In genomic region chr6:72216681-72217414, GRCm38 (mm10) we compare ENCODE assay signal across 8 mouse cellular contexts. TPM values are rescaled to one million over a fixed set of nuclear protein-coding genes. Genes with fewer than 3 reads are reported as not detected.
DNase-seq lines count a peak whose midpoint lies in the region; ATAC-seq lines count a peak whose summit lies in the region.

No protein-coding gene starts in this region.

- ATAC-seq in embryonic facial prominence, embryonic 15.5 days (ENCODE audit: insufficient number of reproducible peaks, low FRiP score, low TSS enrichment, low read depth), result peak; percentile 95
- peak; percentile 89 for ATAC-seq in kidney, embryonic 14.5 days (ENCODE audit: low FRiP score, low TSS enrichment)
- ATAC-seq in limb, embryonic 12.5 days (ENCODE audit: insufficient number of reproducible peaks, insufficient read depth, low FRiP score, low TSS enrichment, low read depth), result peak; percentile 92
- peak; percentile 89 for ATAC-seq in midbrain, embryonic 15.5 days (replicated peaks)
- no peak for ATAC-seq in inflammation-experienced regulatory T-cells, adult 6 months

- no peaks in the 10 kb centered on the region for H3K36me3 ChIP-seq in embryonic facial prominence, embryonic 15.5 days
- no peaks in the 10 kb centered on the region for H3K36me3 ChIP-seq in heart, embryonic 10.5 days
- H3K36me3 ChIP-seq in kidney, embryonic 14.5 days (ENCODE audit: control insufficient read depth, insufficient read depth, low read length), result no peaks in the 10 kb centered on the region
- peaks cover 5% of the 10 kb centered on the region; the same call in 1 of the 2 replicates for H3K36me3 ChIP-seq in limb, embryonic 12.5 days
- no peaks in the 10 kb centered on the region for H3K36me3 ChIP-seq in midbrain, embryonic 15.5 days (replicated peaks)

- DNase-seq in adrenal gland, postnatal 36 days, result peak; percentile 99
- peak; percentile 96 for DNase-seq in heart, embryonic 10.5 days (ENCODE audit: low spot score)
- DNase-seq in spleen, postnatal 10 days (ENCODE audit: low spot score in 2 of 2), result peak; percentile 28 to 67

- H3K27me3 ChIP-seq in embryonic facial prominence, embryonic 15.5 days, result peaks cover 9% of the 10 kb centered on the region; the same call in 1 of the 2 replicates
- H3K27me3 ChIP-seq in heart, embryonic 10.5 days (ENCODE audit: insufficient read depth, poor library complexity, severe bottlenecking), result 0 out of 2 replicates have a peak, but pooled peaks cover 3% of the 10 kb centered on the region
- no peaks in the 10 kb centered on the region for H3K27me3 ChIP-seq in kidney, embryonic 14.5 days (ENCODE audit: control insufficient read depth, insufficient read depth, low read length)
- peaks cover 4% of the 10 kb centered on the region; the same call in 1 of the 2 replicates for H3K27me3 ChIP-seq in limb, embryonic 12.5 days
- H3K27me3 ChIP-seq in midbrain, embryonic 15.5 days (replicated peaks), result peaks cover 15% of the 10 kb centered on the region; the same call in 1 of the 2 replicates

- H3K4me1 ChIP-seq in embryonic facial prominence, embryonic 15.5 days, result peaks cover 80% of the 10 kb centered on the region
- peaks cover 98% of the 10 kb centered on the region for H3K4me1 ChIP-seq in heart, embryonic 10.5 days
- peaks cover 67% of the 10 kb centered on the region for H3K4me1 ChIP-seq in kidney, embryonic 14.5 days (ENCODE audit: control insufficient read depth, insufficient read depth, low read length)
- peaks cover 94% of the 10 kb centered on the region for H3K4me1 ChIP-seq in limb, embryonic 12.5 days (replicated peaks)
- H3K4me1 ChIP-seq in midbrain, embryonic 15.5 days, result peaks cover 31% of the 10 kb centered on the region

- no peak overlapping the region for H3K9ac ChIP-seq in embryonic facial prominence, embryonic 15.5 days
- peak overlapping the region; percentile 29; the same call in 1 of the 2 replicates for H3K9ac ChIP-seq in kidney, embryonic 14.5 days (ENCODE audit: low read depth, low read length)
- H3K9ac ChIP-seq in limb, embryonic 12.5 days (replicated peaks), result no peak overlapping the region
- H3K9ac ChIP-seq in midbrain, embryonic 15.5 days, result 0 out of 2 replicates have a peak overlapping the region, but pooled peaks have one; percentile 32

- peak overlapping the region; percentile 17; the same call in 1 of the 2 replicates for H3K4me3 ChIP-seq in embryonic facial prominence, embryonic 15.5 days (replicated peaks)
- peak overlapping the region; percentile 40 for H3K4me3 ChIP-seq in heart, embryonic 10.5 days
- 0 out of 2 replicates have a peak overlapping the region, but pooled peaks have one; percentile 5 for H3K4me3 ChIP-seq in kidney, embryonic 14.5 days (ENCODE audit: low read length)
- H3K4me3 ChIP-seq in limb, embryonic 12.5 days (replicated peaks), result peak overlapping the region; percentile 6; the same call in 1 of the 2 replicates
- H3K4me3 ChIP-seq in midbrain, embryonic 15.5 days, result peak overlapping the region; percentile 17

- H3K4me2 ChIP-seq in embryonic facial prominence, embryonic 15.5 days (replicated peaks), result peak overlapping the region; percentile 40
- H3K4me2 ChIP-seq in kidney, embryonic 14.5 days (replicated peaks; ENCODE audit: low read depth, low read length), result peak overlapping the region; percentile 33
- peak overlapping the region; percentile 50 for H3K4me2 ChIP-seq in limb, embryonic 12.5 days
- H3K4me2 ChIP-seq in midbrain, embryonic 15.5 days, result peak overlapping the region; percentile 52

- H3K9me3 ChIP-seq in embryonic facial prominence, embryonic 15.5 days (replicated peaks), result no peaks in the 10 kb centered on the region
- H3K9me3 ChIP-seq in heart, embryonic 10.5 days, result no peaks in the 10 kb centered on the region
- H3K9me3 ChIP-seq in kidney, embryonic 14.5 days (ENCODE audit: control insufficient read depth, low read length), result no peaks in the 10 kb centered on the region
- no peaks in the 10 kb centered on the region for H3K9me3 ChIP-seq in limb, embryonic 12.5 days
- H3K9me3 ChIP-seq in midbrain, embryonic 15.5 days, result no peaks in the 10 kb centered on the region

- peak overlapping the region; percentile 86 for H3K27ac ChIP-seq in embryonic facial prominence, embryonic 15.5 days (replicated peaks)
- H3K27ac ChIP-seq in heart, embryonic 10.5 days, result peak overlapping the region; percentile 81
- peak overlapping the region; percentile 85 for H3K27ac ChIP-seq in kidney, embryonic 14.5 days (ENCODE audit: low read depth, low read length)
- peak overlapping the region; percentile 95 for H3K27ac ChIP-seq in limb, embryonic 12.5 days
- peak overlapping the region; percentile 76 for H3K27ac ChIP-seq in midbrain, embryonic 15.5 days

- WGBS in embryonic facial prominence, embryonic 15.5 days, result 3% methylated on average over 30 of the region's 33 CpGs
- 2% methylated on average over 33 of the region's 33 CpGs for WGBS in heart, embryonic 10.5 days
- 1% methylated on average over 27 of the region's 33 CpGs for WGBS in kidney, embryonic 14.5 days
- WGBS in limb, embryonic 12.5 days, result under 1% methylated on average over 33 of the region's 33 CpGs
- under 1% methylated on average over 33 of the region's 33 CpGs for WGBS in midbrain, embryonic 15.5 days

RNA-seq across cellular contexts. Expression of gene Atoh8, which starts 18.5 kb away (rescaled TPM):
- total RNA-seq in adrenal gland, postnatal 36 days (2021), result 1 to 10 TPM; 3.1 to 3.2 TPM
- polyA plus RNA-seq in embryonic facial prominence, embryonic 15.5 days (2015; fragmentation: Nextera tagmentation; extraction: Ambion mirVana), result 18.0 and 18.4 TPM in 2 replicates
- polyA plus RNA-seq in heart, embryonic 10.5 days (2016; fragmentation: Nextera tagmentation; extraction: Ambion mirVana), result 10.9 and 15.7 TPM in 2 replicates
- polyA plus RNA-seq in kidney, embryonic 14.5 days (2014; fragmentation: Nextera tagmentation; extraction: Ambion mirVana), result 13.3 and 14.2 TPM in 2 replicates
- polyA plus RNA-seq in limb, embryonic 12.5 days (2016; fragmentation: Nextera tagmentation; extraction: Ambion mirVana), result 30.7 and 30.8 TPM in 2 replicates
- 1.9 and 2.2 TPM in 2 replicates for polyA plus RNA-seq in midbrain, embryonic 15.5 days (2015; fragmentation: Nextera tagmentation; extraction: Ambion mirVana)
- polyA plus RNA-seq in inflammation-experienced regulatory T-cells, adult 6 months (2017; shearing (Covaris generic)), result not detected

Comparison
In these comparisons a context has a peak if more than half of its experiments do, and no peak if none do; other contexts are left out.
1. DNase-seq: peak in every context shown above with its lines; median percentile 99 in adrenal gland, postnatal 36 days; 96 in heart, embryonic 10.5 days; 48 in spleen, postnatal 10 days.
2. H3K9ac ChIP-seq: peak in kidney, embryonic 14.5 days (single experiment) and midbrain, embryonic 15.5 days (single experiment); none in embryonic facial prominence, embryonic 15.5 days (single experiment) and limb, embryonic 12.5 days (single experiment).
3. Peak in every context shown above with its lines, with median percentiles within 50 percentile points of each other: H3K27ac ChIP-seq, H3K4me2 ChIP-seq and H3K4me3 ChIP-seq.